ENCODE assay signal across 32 mouse cellular contexts in genomic region chr5:139528851-139529250, GRCm38 (mm10). TPM values are rescaled to one million over a fixed set of nuclear protein-coding genes. Genes with fewer than 3 reads are reported as not detected.
A peak's percentile ranks its signal among the peaks of the same experiment; 100 is the strongest.
DNase-seq lines count a peak whose midpoint lies in the region; ATAC-seq and TF ChIP-seq lines count a peak whose summit lies in the region.
"Had no signal": no experiment of that assay in that cellular context is flagged by ENCODE, and none has a peak within 500 bp of the region (broad histone marks: within the 10 kb centered on the region; RNA-seq: fewer than 3 reads in every experiment).

No protein-coding gene starts in this region.

- TF ChIP-seq POLR2A in lung, adult 2 months (IDR thresholded peaks at IDR 0.05; ENCODE audit: borderline replicate concordance, extremely low read depth, low read depth, low read length): no peak

- H3K4me3 ChIP-seq in kidney, embryonic 15.5 days (replicated peaks): no peak overlapping the region
- no peak overlapping the region for H3K4me3 ChIP-seq in lung, postnatal 0 days (ENCODE audit: low read depth, low read length)
- no peak overlapping the region for H3K4me3 ChIP-seq in lung, adult 2 months (replicated peaks; ENCODE audit: extremely low read depth, low read depth, low read length)
- H3K4me3 ChIP-seq: embryonic facial prominence, embryonic 10.5 days; embryonic facial prominence, embryonic 13.5 days; erythroblast, embryonic 14.5 days; forebrain, embryonic 12.5 days; forebrain, embryonic 15.5 days; heart, embryonic 12.5 days; heart, embryonic 15.5 days; hindbrain, embryonic 10.5 days; hindbrain, embryonic 13.5 days had no signal

- no peak for TF ChIP-seq CTCF in lung, postnatal 0 days (IDR thresholded peaks at IDR 0.05)
- no peak for TF ChIP-seq CTCF in lung, adult 2 months (IDR thresholded peaks at IDR 0.05; ENCODE audit: insufficient read depth, low read length)
- TF ChIP-seq CTCF in Patski (IDR thresholded peaks at IDR 0.05): no peak

- no peaks in the 10 kb centered on the region for H3K9me3 ChIP-seq in kidney, embryonic 15.5 days (replicated peaks)
- no peaks in the 10 kb centered on the region for H3K9me3 ChIP-seq in lung, postnatal 0 days (ENCODE audit: low read length)
- H3K9me3 ChIP-seq: embryonic facial prominence, embryonic 10.5 days; embryonic facial prominence, embryonic 13.5 days; forebrain, embryonic 12.5 days; forebrain, embryonic 15.5 days; G1E; heart, embryonic 15.5 days; hindbrain, embryonic 10.5 days; hindbrain, embryonic 13.5 days had no signal

- 27% methylated on average over 7 of the region's 7 CpGs for WGBS in kidney, embryonic 15.5 days
- 53% methylated on average over 7 of the region's 7 CpGs for WGBS in lung, postnatal 0 days
- 54% methylated on average over 7 of the region's 7 CpGs for WGBS in lung, adult 2 months

- no peak for DNase-seq in kidney, postnatal 10 days
- DNase-seq in kidney, postnatal 4 days: peak; percentile 31 to 50
- DNase-seq in kidney, adult 11 months: no peak
- peak; percentile 49 for DNase-seq in lung, postnatal 0 days (ENCODE audit: low spot score)
- DNase-seq in lung, adult 2 months: no peak
- DNase-seq in Patski (ENCODE audit: low read depth, low spot score): peak; percentile 17
- DNase-seq: adrenal gland, adult 8-10 months; adrenal gland, postnatal 25 days; B cell, adult 2 months; cerebellum, adult 11-12 months; cerebellum, adult 8-10 months; cerebellum, postnatal 10 days; cerebellum, postnatal 36 days; embryo, embryonic 11 days; gastrocnemius, postnatal 25 days; heart, adult 18-20 months; heart, postnatal 10 days; heart, postnatal 36 days had no signal

- no peak overlapping the region for H3K9ac ChIP-seq in kidney, embryonic 15.5 days
- H3K9ac ChIP-seq in lung, postnatal 0 days (replicated peaks; ENCODE audit: low read depth): no peak overlapping the region
- H3K9ac ChIP-seq: embryonic facial prominence, embryonic 13.5 days; forebrain, embryonic 12.5 days; forebrain, embryonic 15.5 days; heart, embryonic 12.5 days; heart, embryonic 15.5 days; hindbrain, embryonic 13.5 days had no signal

- no peak overlapping the region for H3K4me2 ChIP-seq in kidney, embryonic 15.5 days
- H3K4me2 ChIP-seq in lung, postnatal 0 days (replicated peaks; ENCODE audit: low read depth, low read length): no peak overlapping the region
- H3K4me2 ChIP-seq: embryonic facial prominence, embryonic 13.5 days; forebrain, embryonic 12.5 days; forebrain, embryonic 15.5 days; heart, embryonic 12.5 days; heart, embryonic 15.5 days; hindbrain, embryonic 13.5 days had no signal

- peaks cover 9% of the 10 kb centered on the region; the same call in 1 of the 2 replicates for H3K4me1 ChIP-seq in kidney, embryonic 15.5 days
- no peaks in the 10 kb centered on the region for H3K4me1 ChIP-seq in lung, postnatal 0 days (ENCODE audit: insufficient read depth, low read depth, low read length)
- no peaks in the 10 kb centered on the region for H3K4me1 ChIP-seq in lung, adult 2 months (ENCODE audit: control insufficient read depth, insufficient read depth, low read length)
- H3K4me1 ChIP-seq: embryonic facial prominence, embryonic 10.5 days; embryonic facial prominence, embryonic 13.5 days; forebrain, embryonic 15.5 days; heart, embryonic 12.5 days; heart, embryonic 15.5 days; hindbrain, embryonic 10.5 days; hindbrain, embryonic 13.5 days had no signal

- in situ Hi-C loops in Patski (cut with MboI; ENCODE audit: low pct_unique_long_range_greater_than_20kb): no loop called here

- CTCF ChIA-PET in Patski (lab: Charles Lee): no interaction called here

- no peaks in the 10 kb centered on the region for H3K36me3 ChIP-seq in kidney, embryonic 15.5 days
- no peaks in the 10 kb centered on the region for H3K36me3 ChIP-seq in lung, postnatal 0 days (ENCODE audit: insufficient read depth, low read length)
- H3K36me3 ChIP-seq: embryonic facial prominence, embryonic 10.5 days; embryonic facial prominence, embryonic 13.5 days; forebrain, embryonic 12.5 days; forebrain, embryonic 15.5 days; G1E; heart, embryonic 12.5 days; heart, embryonic 15.5 days; hindbrain, embryonic 10.5 days; hindbrain, embryonic 13.5 days had no signal

- no peak overlapping the region for H3K27ac ChIP-seq in kidney, embryonic 15.5 days
- H3K27ac ChIP-seq in lung, postnatal 0 days (ENCODE audit: low read length): no peak overlapping the region
- H3K27ac ChIP-seq: embryonic facial prominence, embryonic 10.5 days; embryonic facial prominence, embryonic 13.5 days; forebrain, embryonic 12.5 days; forebrain, embryonic 15.5 days; heart, embryonic 15.5 days; hindbrain, embryonic 10.5 days; hindbrain, embryonic 13.5 days had no signal

- ATAC-seq in kidney, embryonic 15.5 days (replicated peaks; ENCODE audit: low FRiP score): 0 out of 2 replicates have a peak, but pooled peaks have one; percentile 38
- no peak for ATAC-seq in lung, postnatal 0 days
- no peak for ATAC-seq in Patski
- ATAC-seq: activated CD4-positive, CD25-positive, alpha-beta regulatory T cell, adult 4 months; forebrain, embryonic 15.5 days had no signal

- POLR2A ChIA-PET in Patski (lab: Charles Lee): no interaction called here

- no peak for TF ChIP-seq EP300 in lung, postnatal 0 days (IDR thresholded peaks at IDR 0.05)

- peaks cover 48% of the 10 kb centered on the region for H3K27me3 ChIP-seq in kidney, embryonic 15.5 days
- H3K27me3 ChIP-seq in lung, postnatal 0 days (replicated peaks; ENCODE audit: insufficient read depth, low read length): peaks cover 7% of the 10 kb centered on the region; the same call in 1 of the 2 replicates
- peaks cover 4% of the 10 kb centered on the region for H3K27me3 ChIP-seq in Patski

RNA-seq across cellular contexts. Expression of gene Uncx, which starts 14.4 kb away (rescaled TPM):
- polyA plus RNA-seq in kidney, embryonic 15.5 days (2015; fragmentation: Nextera tagmentation; extraction: Ambion mirVana): 90.8 and 96.1 TPM in 2 replicates
- polyA plus RNA-seq in lung, postnatal 0 days (2015; fragmentation: Nextera tagmentation; extraction: Ambion mirVana): not detected in 2 replicates
- polyA plus RNA-seq in lung, adult 2 months (2012; rRNA removed): not detected in 2 replicates
- polyA plus RNA-seq in Patski (2021): not detected
- polyA plus RNA-seq: activated CD4-positive, CD25-positive, alpha-beta regulatory T cell, adult 4 months; cortical plate, adult 2 months; erythroblast, embryonic 14.5 days; G1E; gonadal fat pad, adult 2 months; heart, embryonic 15.5 days had no signal

RNA-seq across cellular contexts. Expression of gene Zfand2a, which starts 44.5 kb away (rescaled TPM):
- 9.8 and 13.2 TPM in 2 replicates for polyA plus RNA-seq in kidney, embryonic 15.5 days (2015; fragmentation: Nextera tagmentation; extraction: Ambion mirVana)
- 4.8 and 5.1 TPM in 2 replicates for polyA plus RNA-seq in lung, postnatal 0 days (2015; fragmentation: Nextera tagmentation; extraction: Ambion mirVana)
- 15.1 and 19.6 TPM in 2 replicates for polyA plus RNA-seq in lung, adult 2 months (2012; rRNA removed)
- 49.7 TPM for polyA plus RNA-seq in Patski (2021)

Comparison
In these comparisons a context has a peak if more than half of its experiments do, and no peak if none do; other contexts are left out.
1. DNase-seq: peak in kidney, postnatal 4 days (2 of 2), lung, postnatal 0 days (single experiment) and Patski (single experiment); none in kidney, postnatal 10 days (single experiment), kidney, adult 11 months (single experiment) and lung, adult 2 months (single experiment).
2. RNA of gene Uncx, which starts 14.4 kb away (polyA plus RNA-seq): 90.8 to 96.1 TPM in kidney, embryonic 15.5 days; not detected in lung, postnatal 0 days, not detected in lung, adult 2 months and not detected in Patski (single experiment); every median in the first group is over 10 times any median in the second.